Mouse (Mus musculus): ENCODE measurements around the gene Slc28a3. TPM values are rescaled to one million over a fixed set of nuclear protein-coding genes. Genes with fewer than 3 reads are reported as not detected.

Gene Slc28a3
- polyA plus RNA-seq, 1 experiment, result not detected

GRCm38 (mm10) chr13:58523761-58524117 is 86.9 kb downstream of the Slc28a3 start:
- DNase-seq (ENCODE audit: extremely low spot score in 1 of 2, low spot score in 1 of 2), result no peak

DNA sequence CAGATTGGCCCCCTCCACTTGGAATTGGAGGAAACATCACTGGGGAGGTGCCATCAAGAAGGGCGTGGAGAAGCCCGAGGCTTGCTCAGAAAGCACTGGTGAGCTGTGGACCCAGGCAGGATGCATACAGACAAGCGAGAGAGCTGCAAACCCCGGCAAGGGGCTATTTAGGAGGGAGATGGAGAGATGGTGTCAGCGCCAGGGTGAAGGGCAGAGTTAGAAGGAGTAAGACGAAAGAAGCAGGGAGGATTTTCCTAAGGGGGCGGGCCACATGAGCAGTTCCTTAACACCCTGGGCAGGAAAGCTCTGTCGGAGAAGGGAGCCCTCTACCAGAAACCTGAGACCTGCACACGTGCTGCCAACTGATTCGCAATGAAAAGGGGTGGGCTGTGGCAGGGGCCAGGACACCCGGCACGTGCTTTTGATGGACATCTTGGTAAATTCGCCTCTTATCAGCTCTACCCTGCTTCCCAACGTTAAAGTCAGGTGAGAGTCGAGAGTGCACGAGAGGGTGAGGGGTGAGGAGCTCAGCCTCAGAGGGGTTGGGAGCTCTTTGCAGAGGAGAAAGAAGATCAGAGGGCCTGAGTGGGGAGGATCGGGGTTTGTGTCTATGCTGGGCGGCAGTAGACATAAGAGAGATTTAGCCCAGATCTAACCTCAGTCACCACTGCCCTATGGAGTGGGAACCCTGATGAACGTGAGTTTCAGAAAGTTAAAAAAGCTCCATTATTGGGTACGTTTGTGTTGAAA is 87.5 kb downstream of the Slc28a3 start:
- no peak for DNase-seq (ENCODE audit: extremely low spot score in 1 of 2, low spot score in 1 of 2)

DNA sequence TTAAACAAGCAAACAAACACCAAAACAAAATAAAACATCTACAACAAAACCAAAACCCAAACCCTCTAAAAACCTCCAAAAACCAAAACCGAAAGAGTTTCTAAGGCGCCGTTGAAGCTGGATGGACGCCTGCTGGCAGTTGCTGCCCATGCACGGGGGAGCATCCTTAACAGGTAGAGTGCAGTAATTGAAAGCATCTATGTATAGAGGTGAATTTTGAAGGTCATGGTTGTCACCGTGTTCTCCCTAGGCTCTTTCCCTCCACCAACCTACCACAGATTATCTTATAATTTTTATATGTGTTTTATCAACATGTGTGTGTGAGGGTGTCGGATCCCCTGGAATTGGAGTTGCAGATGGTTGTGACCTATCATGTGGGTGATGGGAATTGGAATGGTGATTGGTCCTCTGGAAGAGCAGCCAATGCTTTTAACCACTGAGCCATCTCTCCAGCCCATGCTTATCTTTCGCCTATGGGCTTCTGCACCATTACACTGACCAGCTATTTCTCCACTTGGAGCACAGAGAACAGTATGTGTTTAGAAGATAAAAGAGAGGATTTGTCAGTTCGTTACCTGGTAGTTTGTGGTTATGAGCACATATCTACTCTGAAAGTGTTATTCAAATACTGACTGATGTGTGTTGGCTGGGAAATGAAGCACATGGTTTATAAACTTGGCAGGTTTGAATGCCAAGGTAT is 89.2 kb downstream of the Slc28a3 start:
- no peak for DNase-seq (ENCODE audit: extremely low spot score in 1 of 2, low spot score in 1 of 2)

DNA sequence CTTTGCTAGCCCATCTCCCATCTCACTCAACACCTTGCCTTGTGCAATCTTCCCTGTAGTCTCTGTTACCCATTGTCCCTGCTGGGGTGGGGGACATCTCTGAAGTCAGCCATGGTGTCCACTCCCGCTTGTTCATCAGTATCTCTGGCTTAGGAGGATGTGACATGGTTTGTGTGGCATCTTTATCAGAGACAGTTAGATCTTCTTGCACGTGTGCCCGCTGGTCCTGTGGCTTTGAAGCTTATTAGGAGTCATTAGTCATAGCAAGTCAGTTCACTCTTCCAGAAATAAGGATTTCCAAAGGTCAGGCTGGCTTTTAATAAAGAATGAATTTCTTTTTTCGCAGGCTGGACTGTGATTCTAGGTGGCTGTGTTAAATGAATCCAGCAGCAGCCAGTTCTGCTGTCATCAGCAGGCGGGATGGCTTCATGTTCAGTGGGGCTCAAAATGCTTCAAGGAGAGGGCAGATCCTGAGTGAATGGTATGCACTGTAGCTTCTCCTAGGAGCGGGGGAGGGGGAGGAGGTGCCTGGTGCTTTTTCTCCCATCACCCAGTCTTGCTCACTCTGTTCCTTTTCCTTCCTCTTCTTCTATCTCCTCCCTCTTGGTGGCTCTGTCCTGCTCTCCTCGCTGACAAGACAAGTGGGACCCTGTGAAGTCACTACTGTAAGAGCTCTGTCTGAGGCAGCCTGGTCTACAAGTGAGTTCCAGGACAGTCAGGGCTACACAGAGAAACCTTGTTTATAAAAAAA is 89.9 kb downstream of the Slc28a3 start:
- no peak for DNase-seq (ENCODE audit: extremely low spot score in 1 of 2, low spot score in 1 of 2)

DNA sequence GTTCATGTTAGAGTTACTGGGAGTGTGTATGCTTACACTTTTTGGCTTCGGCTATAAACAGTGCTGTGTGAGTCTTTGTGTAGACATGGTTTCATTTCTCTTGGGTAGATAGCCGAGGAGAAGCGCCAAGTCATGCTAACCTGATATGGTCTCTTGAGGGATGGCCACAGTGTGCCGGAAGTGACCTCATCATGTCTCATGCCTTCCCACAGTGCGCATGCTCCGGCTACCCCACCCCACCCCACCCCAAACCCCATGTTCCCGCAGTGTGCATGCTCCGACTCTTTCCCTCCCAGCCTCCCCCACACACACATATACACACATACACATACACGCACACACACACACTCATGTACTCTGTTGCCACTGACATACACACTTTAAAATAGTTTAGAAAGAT is 90.6 kb downstream of the Slc28a3 start:
- DNase-seq (ENCODE audit: extremely low spot score in 1 of 2, low spot score in 1 of 2), result no peak

GRCm38 (mm10) chr13:58516277-58516676 is 94.4 kb downstream of the Slc28a3 start:
- no peak for DNase-seq (ENCODE audit: extremely low spot score in 1 of 2, low spot score in 1 of 2)

- DNase-seq (ENCODE audit: extremely low spot score in 1 of 2, low spot score in 1 of 2), result no peak
Observed at GRCm38 (mm10) chr13:58515635-58516034, 95.0 kb downstream of the Slc28a3 start.

- peak in 1 of 2 experiments; percentile 28 for DNase-seq (ENCODE audit: extremely low spot score in 1 of 2, low spot score in 1 of 2)
Observed at GRCm38 (mm10) chr13:58514147-58514727, 96.4 kb downstream of the Slc28a3 start.

DNA sequence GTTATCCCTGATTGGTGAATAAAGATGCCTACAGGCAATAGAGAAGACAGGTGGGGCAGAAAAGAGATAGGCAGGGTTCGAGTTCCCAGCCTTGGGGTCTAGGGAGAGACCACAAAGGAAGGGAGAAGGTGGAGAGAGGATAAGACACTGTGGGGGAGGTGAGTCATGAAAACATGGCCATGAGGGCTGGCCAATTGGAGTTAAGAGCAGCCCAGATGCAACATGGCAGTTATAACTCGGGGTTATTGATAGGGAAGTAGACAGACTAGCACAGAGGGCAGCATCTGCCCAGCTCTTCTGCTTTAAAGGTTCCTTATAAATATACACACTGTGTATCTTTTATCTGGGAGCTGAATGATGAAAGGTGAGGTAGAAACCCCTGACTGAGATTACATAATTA is 98.8 kb downstream of the Slc28a3 start:
- no peak for DNase-seq (ENCODE audit: extremely low spot score in 1 of 2, low spot score in 1 of 2)

- DNase-seq (ENCODE audit: extremely low spot score in 1 of 2, low spot score in 1 of 2), result no peak
Observed at GRCm38 (mm10) chr13:58511248-58511647, 99.4 kb downstream of the Slc28a3 start.

DNA sequence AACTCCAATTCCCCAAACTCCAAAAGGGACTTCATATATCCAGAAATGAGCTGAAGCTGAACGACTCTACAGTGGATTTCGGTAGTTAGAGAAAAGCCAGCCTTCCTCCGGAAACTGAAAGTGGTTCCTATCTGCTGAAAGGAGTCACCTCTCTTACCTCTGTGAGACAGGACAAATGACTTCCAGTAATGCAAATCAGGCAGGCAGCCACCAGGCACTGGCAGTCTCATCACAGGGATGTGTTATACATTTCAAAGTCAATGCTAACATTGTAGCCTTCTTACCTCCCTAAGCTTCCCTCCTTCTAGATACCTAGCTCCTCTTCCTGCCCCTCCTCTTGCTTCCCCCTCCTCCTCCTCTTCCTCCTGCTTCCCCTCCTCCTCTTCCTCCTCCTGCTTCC is 101.4 kb downstream of the Slc28a3 start:
- no peak for DNase-seq (ENCODE audit: extremely low spot score in 1 of 2, low spot score in 1 of 2)

DNA sequence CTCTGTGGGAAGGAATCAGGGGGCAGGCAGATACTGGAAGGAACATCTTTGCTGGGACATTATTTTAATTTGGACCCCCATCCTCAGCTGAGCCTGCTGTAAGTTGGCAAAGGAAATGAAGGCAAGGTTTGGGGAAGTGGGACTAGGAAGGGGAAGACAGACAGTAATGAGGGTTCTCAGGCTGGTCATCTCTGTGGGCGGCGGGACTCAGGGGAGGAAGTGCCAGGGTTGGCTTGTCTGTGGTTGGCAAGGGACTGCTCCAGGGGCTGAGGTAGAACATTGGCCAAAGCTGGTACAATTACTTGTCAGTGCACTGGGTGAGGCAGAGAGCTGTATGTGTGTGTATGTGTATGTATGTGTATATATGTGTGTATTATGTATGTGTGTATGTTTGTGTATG is 107.1 kb downstream of the Slc28a3 start:
- DNase-seq (ENCODE audit: extremely low spot score in 1 of 2, low spot score in 1 of 2), result no peak

DNA sequence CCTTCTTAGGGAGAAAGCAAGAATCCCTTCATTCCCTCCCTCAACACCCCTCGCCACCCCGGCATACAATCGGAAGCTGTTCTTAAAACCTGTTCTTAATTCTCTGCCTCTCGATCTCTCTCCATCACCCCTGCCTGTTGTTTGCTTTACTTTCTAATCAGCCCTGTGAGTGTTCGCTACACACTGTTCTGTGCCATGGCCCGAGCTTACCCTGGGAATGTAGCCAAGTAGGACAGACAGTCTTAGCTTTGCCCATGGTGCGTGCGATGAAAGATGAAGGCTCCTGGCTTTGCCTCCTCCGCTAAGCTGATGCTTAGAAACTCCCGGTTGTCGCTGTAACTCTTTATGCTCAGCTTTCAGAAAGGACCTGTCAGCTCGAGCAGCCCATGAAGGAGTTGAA is 112.9 kb downstream of the Slc28a3 start:
- DNase-seq (ENCODE audit: extremely low spot score in 1 of 2, low spot score in 1 of 2), result no peak

Other genes starting within 250 kb of the Slc28a3 start
- 8.2 and 8.5 TPM in 2 replicates for gene 2210016F16Rik, start 225.7 kb downstream of the Slc28a3 start, polyA plus RNA-seq (2012; rRNA removed)
- 12.8 and 13.0 TPM in 2 replicates for gene Rmi1, start 208.6 kb downstream of the Slc28a3 start, polyA plus RNA-seq (2012; rRNA removed)
- 394 and 489 TPM in 2 replicates for gene Hnrnpk, start 207.5 kb downstream of the Slc28a3 start, polyA plus RNA-seq (2012; rRNA removed)
- gene Ntrk2, start 195.7 kb upstream of the Slc28a3 start, polyA plus RNA-seq (2012; rRNA removed), result 196 and 208 TPM in 2 replicates

All from frontal cortex, adult 2 months (tissue).